Mouse (Mus musculus) right cerebral cortex, postnatal 36 days (tissue): Measurements from ENCODE around the gene Clcn5.

Source experiments
- DNase-seq, 2 experiments: peaks; one replicate each; pipeline ENCODE4 v3.0.0; 2022; ENCODE audit warnings: low spot score in 2 of 2, mixed read lengths in 1 of 2

The Clcn5 gene

GRCm38 (mm10) chrX:7197833-7198232, 121.3 kb downstream of the Clcn5 start:
- no peak for DNase-seq

GRCm38 (mm10) chrX:7190816-7191215, 128.3 kb downstream of the Clcn5 start:
- DNase-seq, result no peak

- peak; percentile 8 to 13 for DNase-seq
These were observed 130.8 kb downstream of the Clcn5 start for GRCm38 (mm10) chrX:7188311-7188807.

- no peak for DNase-seq
These were observed 131.5 kb downstream of the Clcn5 start for GRCm38 (mm10) chrX:7187455-7188310.

GRCm38 (mm10) chrX:7170156-7170555, 149.0 kb downstream of the Clcn5 start:
- DNase-seq, result no peak

- no peak for DNase-seq
These were observed 150.4 kb downstream of the Clcn5 start for GRCm38 (mm10) chrX:7168799-7169198.

GRCm38 (mm10) chrX:7157976-7158375, 161.2 kb downstream of the Clcn5 start:
- no peak for DNase-seq

- no peak for DNase-seq
These were observed 163.0 kb downstream of the Clcn5 start for GRCm38 (mm10) chrX:7156026-7156732.

GRCm38 (mm10) chrX:7150129-7150528, 169.0 kb downstream of the Clcn5 start:
- DNase-seq, result no peak

GRCm38 (mm10) chrX:7146156-7146555, 173.0 kb downstream of the Clcn5 start:
- DNase-seq, result no peak

GRCm38 (mm10) chrX:7121618-7122280, 197.4 kb downstream of the Clcn5 start:
- DNase-seq, result no peak

GRCm38 (mm10) chrX:7114885-7115284, 204.3 kb downstream of the Clcn5 start:
- no peak for DNase-seq
